Mouse (Mus musculus) midbrain, embryonic 11.5 days (tissue): Measurements from ENCODE around the gene Taf13. TPM values are rescaled to one million over a fixed set of nuclear protein-coding genes. Genes with fewer than 3 reads are reported as not detected.

Experiments used
- ATAC-seq: fragments of 200-750 bp; cut with Nextera tagmentation; 2 replicates; pipeline ENCODE4 v1.8.0; 2017; ENCODE audit warnings: moderate TSS enrichment, moderate library complexity; ENCODE audit not compliant: low FRiP score
- DNase-seq: peaks from one replicate; pipeline ENCODE4 v3.0.0; 2015; ENCODE audit warnings: low spot score; ENCODE audit errors: missing footprints
- H3K27ac ChIP-seq: fragments of 300-500 bp; sonication (generic); 2 replicates; pipeline ENCODE4 v1.5.1; 2014; ENCODE audit warnings: low read depth, low read length
- H3K27me3 ChIP-seq: fragments of 300-500 bp; sonication (generic); 2 replicates; pipeline ENCODE4 v1.6.1; 2014; ENCODE audit warnings: mild to moderate bottlenecking, low read length, moderate library complexity, mixed read lengths; ENCODE audit not compliant: control insufficient read depth, insufficient read depth
- H3K36me3 ChIP-seq: fragments of 300-500 bp; sonication (generic); 2 replicates; pipeline ENCODE4 v1.6.1; 2014; ENCODE audit warnings: mild to moderate bottlenecking, low read length, moderate library complexity, mixed read lengths; ENCODE audit not compliant: control insufficient read depth, insufficient read depth
- H3K4me1 ChIP-seq: fragments of 300-500 bp; sonication (generic); 2 replicates; pipeline ENCODE4 v1.6.1; 2014; ENCODE audit warnings: low read length; ENCODE audit not compliant: control insufficient read depth, insufficient read depth
- H3K4me2 ChIP-seq: fragments of 300-500 bp; sonication (generic); 2 replicates; pipeline ENCODE4 v1.6.1; 2014; ENCODE audit warnings: mild to moderate bottlenecking, moderate library complexity
- H3K4me3 ChIP-seq: fragments of 300-500 bp; sonication (generic); 2 replicates; pipeline ENCODE4 v1.5.1; 2014; ENCODE audit warnings: low read depth, low read length
- H3K9ac ChIP-seq: fragments of 300-500 bp; sonication (generic); 2 replicates; pipeline ENCODE4 v1.6.1; 2014; ENCODE audit warnings: low read length
- H3K9me3 ChIP-seq: fragments of 300-500 bp; sonication (generic); 2 replicates; pipeline ENCODE4 v1.6.1; 2016; ENCODE audit warnings: low read length; ENCODE audit not compliant: control insufficient read depth
- WGBS: fragments of 180-500 bp; shearing (Covaris S2); extraction: QIAGEN DNeasy Blood & Tissue Kit; methylation state at CpG from one replicate; pipeline ENCODE4 v1.1.7; 2014; 5-methylcytosine and 5-hydroxymethylcytosine counted together
- microRNA-seq: library from miRNA; unstranded; fragments of <30 nt; microRNA quantifications from one replicate; pipeline ENCODE4, GENCODE M21; 2017
- polyA plus RNA-seq: library from polyadenylated mRNA; unstranded; fragments of >200 nt; fragmentation: Nextera tagmentation; extraction: Ambion mirVana; gene quantifications from 2 replicates; pipeline ENCODE4 v1.2.1, GENCODE M21; 2014

The Taf13 gene
- polyA plus RNA-seq, 1 experiment from 2014 or later = 89.4 TPM

- Histone ChIP-seq H3K27ac (no peak overlapping the region), H3K27me3 (no peaks in the 10 kb centered on the region), H3K9me3 (no peaks in the 10 kb centered on the region), H3K4me3 (no peak overlapping the region), H3K4me2 (no peak overlapping the region), H3K4me1 (no peaks in the 10 kb centered on the region), H3K36me3 (no peaks in the 10 kb centered on the region), H3K9ac (no peak overlapping the region)
- WGBS = 69% methylated on average over 3 of the region's 3 CpGs
- ATAC-seq (no peak), DNase-seq (no peak)
These were observed 37.4 kb downstream of the Taf13 start for GRCm38 (mm10) chr3:108608906-108609305.

Small RNA genes within 50 kb of the gene (microRNA-seq; reads per million reads assigned to microRNA genes)
- gene Gm22860 = not detected

Other genes starting within 250 kb of the Taf13 start
- 0.12 TPM in 1 of 2 replicates, not detected in the other for gene Mybphl, start 206.8 kb upstream of the Taf13 start, polyA plus RNA-seq
- gene Psrc1, start 187.9 kb upstream of the Taf13 start, polyA plus RNA-seq = 59.3 and 68.1 TPM in 2 replicates
- gene Celsr2, start 156.1 kb upstream of the Taf13 start, polyA plus RNA-seq = 61.9 and 65.2 TPM in 2 replicates
- 196 and 213 TPM in 2 replicates for gene Sars, start 126.5 kb upstream of the Taf13 start, polyA plus RNA-seq
- gene 1700013F07Rik, start 37.5 kb upstream of the Taf13 start, polyA plus RNA-seq = 0.51 and 0.72 TPM in 2 replicates
- gene 5330417C22Rik, start 35.2 kb upstream of the Taf13 start, polyA plus RNA-seq = 2.7 and 2.9 TPM in 2 replicates
- 57.2 and 66.8 TPM in 2 replicates for gene Tmem167b, start 9.2 kb upstream of the Taf13 start, polyA plus RNA-seq
- gene Wdr47, start 19.6 kb downstream of the Taf13 start, polyA plus RNA-seq = 50.0 and 52.0 TPM in 2 replicates
- gene Clcc1, start 82.2 kb downstream of the Taf13 start, polyA plus RNA-seq = 64.0 and 76.2 TPM in 2 replicates
- 113 and 119 TPM in 2 replicates for gene Gpsm2, start 150.6 kb downstream of the Taf13 start, polyA plus RNA-seq
- gene Aknad1, start 168.0 kb downstream of the Taf13 start, polyA plus RNA-seq = not detected in 2 replicates